Mouse (Mus musculus): ENCODE results near the gene Dock4.
"Not testable (repeated sequence)": the region's sequence is repeated elsewhere in the genome, so short reads cannot be mapped to it uniquely, and the experiment has no call there.

Dock4 gene

GRCm38 (mm10) chr12:40873267-40873666, 427.5 kb downstream of the Dock4 start:
- DNase-seq (ENCODE audit: low read depth, low spot score) = not testable (repeated sequence)

- DNase-seq (ENCODE audit: low read depth, low spot score) = no peak
These were observed 439.2 kb downstream of the Dock4 start for GRCm38 (mm10) chr12:40884976-40885375.

GRCm38 (mm10) chr12:40885377-40885776, 439.6 kb downstream of the Dock4 start:
- no peak for DNase-seq (ENCODE audit: low read depth, low spot score)

- DNase-seq (ENCODE audit: low read depth, low spot score) = no peak
These were observed 441.7 kb downstream of the Dock4 start for GRCm38 (mm10) chr12:40887496-40887895.

- DNase-seq (ENCODE audit: low read depth, low spot score) = no peak
These were observed 442.6 kb downstream of the Dock4 start for GRCm38 (mm10) chr12:40888261-40888791.

GRCm38 (mm10) chr12:40888829-40889228, 443.1 kb downstream of the Dock4 start:
- DNase-seq (ENCODE audit: low read depth, low spot score) = no peak

GRCm38 (mm10) chr12:40889534-40889933, 443.8 kb downstream of the Dock4 start:
- no peak for DNase-seq (ENCODE audit: low read depth, low spot score)

- no peak for DNase-seq (ENCODE audit: low read depth, low spot score)
These were observed 445.4 kb downstream of the Dock4 start for GRCm38 (mm10) chr12:40891168-40891567.

- DNase-seq (ENCODE audit: low read depth, low spot score) = no peak
These were observed 448.0 kb downstream of the Dock4 start for GRCm38 (mm10) chr12:40893741-40894140.

- DNase-seq (ENCODE audit: low read depth, low spot score) = no peak
These were observed 448.9 kb downstream of the Dock4 start for GRCm38 (mm10) chr12:40894695-40895094.
